Mouse (Mus musculus) heart, adult 2 months (tissue): Measurements from ENCODE around the gene Cdh18. TPM values are rescaled to one million over a fixed set of nuclear protein-coding genes. Genes with fewer than 3 reads are reported as not detected.

Source experiments
- DNase-seq, 2 experiments: peaks; one replicate each; pipeline ENCODE4 v3.0.0; 2021
- H3K27ac ChIP-seq: fragments of 200-600 bp; 2 replicates; pipeline ENCODE4 v1.8.1; 2022
- H3K27me3 ChIP-seq: fragments of 200-500 bp; 2 replicates; pipeline ENCODE4 v1.6.1; 2012; ENCODE audit warnings: mild to moderate bottlenecking, low read length, inconsistent platforms, mixed read lengths; ENCODE audit not compliant: control insufficient read depth, insufficient read depth
- H3K36me3 ChIP-seq: fragments of 200-500 bp; 2 replicates; pipeline ENCODE4 v1.6.1; 2012; ENCODE audit warnings: low read length, inconsistent platforms; ENCODE audit not compliant: control insufficient read depth, insufficient read depth
- H3K4me1 ChIP-seq: fragments of 200-500 bp; 2 replicates; pipeline ENCODE4 v1.6.1; 2011; ENCODE audit warnings: low read length; ENCODE audit not compliant: control insufficient read depth, insufficient read depth
- H3K4me3 ChIP-seq: fragments of 200-600 bp; 2 replicates; pipeline ENCODE4 v1.8.1; 2022
- H3K79me2 ChIP-seq: fragments of 200-500 bp; replicated peaks from 2 replicates; pipeline ENCODE4 v1.6.1; 2012; ENCODE audit warnings: mild to moderate bottlenecking, inconsistent platforms, low read length, moderate library complexity, mixed read lengths; ENCODE audit not compliant: control insufficient read depth, insufficient read depth
- H3K9ac ChIP-seq: fragments of 200-500 bp; 2 replicates; pipeline ENCODE4 v1.6.1; 2012; ENCODE audit warnings: low read depth, mild to moderate bottlenecking, control low read depth, inconsistent platforms, low read length, mixed read lengths
- CTCF ChIP-seq: fragments of 200-600 bp; IDR thresholded peaks from 2 replicates; pipeline ENCODE4 v1.8.1; 2022; ENCODE audit warnings: antibody characterized with exemption, mild to moderate bottlenecking, moderate library complexity
- EP300 ChIP-seq: fragments of 200-500 bp; IDR thresholded peaks from 2 replicates; pipeline ENCODE4 v1.6.1; 2011; ENCODE audit warnings: low read depth, low read length, control low read depth; ENCODE audit not compliant: insufficient read depth
- POLR2A ChIP-seq: fragments of 200-500 bp; IDR thresholded peaks from 2 replicates; pipeline ENCODE4 v1.6.1; 2011; ENCODE audit warnings: mild to moderate bottlenecking, low read depth, low read length, control low read depth; ENCODE audit not compliant: insufficient read depth
- WGBS: fragments of 180-500 bp; shearing (Covaris S2); methylation state at CpG from one replicate; pipeline ENCODE4 v1.1.7; 2018; 5-methylcytosine and 5-hydroxymethylcytosine counted together
- intact Hi-C: fragments of 180-260 bp; cut with DNase I; formaldehyde crosslinking; loops from one replicate; pipeline ENCODE4 v1.15.1; 2025
- polyA plus RNA-seq: library from polyadenylated mRNA; depleted of rRNA; stranded (reverse); fragments of >200 nt; gene quantifications from 2 replicates; pipeline ENCODE4 v1.2.3, GENCODE M21; 2012
- total RNA-seq, 2 experiments: library from RNA; stranded (reverse); gene quantifications; 2 replicates each; pipeline ENCODE4 v1.2.3; 2021

Gene Cdh18
- total and polyA plus RNA-seq, 3 experiments: 0.04 TPM; not detected in 2

DNA sequence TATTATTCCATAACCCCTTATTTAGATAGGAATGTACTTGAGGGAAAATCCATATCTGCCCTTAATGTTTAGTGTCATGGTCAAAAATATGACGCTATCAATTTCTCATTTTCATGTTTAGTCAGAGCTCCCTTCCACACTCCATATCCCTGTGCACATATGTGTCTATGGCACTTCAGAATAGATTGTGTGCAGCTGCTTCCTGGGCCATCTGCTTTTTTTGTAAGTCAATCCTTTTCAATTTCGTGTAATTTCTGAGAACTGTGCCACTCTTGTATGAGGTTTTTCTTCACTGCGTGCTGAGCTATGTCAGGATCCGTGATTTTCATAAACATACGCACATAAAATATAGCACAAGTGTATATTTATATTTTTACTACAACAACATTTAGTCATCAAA, 435.8 kb downstream of the Cdh18 start:
- intact Hi-C loops: no loop called here
- Histone ChIP-seq H3K36me3 (no peaks in the 10 kb centered on the region), H3K27me3 (no peaks in the 10 kb centered on the region), H3K79me2 (no peaks in the 10 kb centered on the region), H3K27ac (no peak overlapping the region), H3K4me3 (no peak overlapping the region), H3K9ac (no peak overlapping the region), H3K4me1 (no peaks in the 10 kb centered on the region)
- TF ChIP-seq CTCF: no peak
- TF ChIP-seq EP300: no peak
- no peak for TF ChIP-seq POLR2A
- no peak for DNase-seq
- 72% methylated on average over 5 of the region's 5 CpGs for WGBS

DNA sequence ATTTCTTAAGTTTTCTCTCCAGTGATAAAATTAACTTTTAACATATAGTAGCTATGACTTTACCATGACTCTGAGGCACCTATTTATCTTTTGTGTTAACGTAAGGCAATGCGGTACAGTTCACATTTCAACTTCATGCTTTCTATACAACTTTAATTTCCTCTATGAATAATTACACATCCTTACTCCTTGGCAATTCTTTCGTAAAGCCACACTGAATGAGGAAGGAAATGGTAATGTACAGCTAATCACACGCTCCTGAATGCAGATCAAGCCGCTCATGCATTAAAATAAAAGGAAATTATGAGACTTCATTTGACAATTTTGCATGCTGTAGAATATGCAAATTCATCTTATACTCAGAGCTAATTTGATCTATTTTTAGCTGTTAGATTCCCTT, 467.9 kb downstream of the Cdh18 start:
- no peaks in the 10 kb centered on the region for H3K27me3 ChIP-seq
- 84% methylated on average over 5 of the region's 5 CpGs for WGBS
- DNase-seq: no peak
- no peak overlapping the region for H3K9ac ChIP-seq
- H3K36me3 ChIP-seq: no peaks in the 10 kb centered on the region
- H3K4me1 ChIP-seq: no peaks in the 10 kb centered on the region
- TF ChIP-seq EP300: no peak
- TF ChIP-seq POLR2A: no peak
- TF ChIP-seq CTCF: no peak
- no peaks in the 10 kb centered on the region for H3K79me2 ChIP-seq
- no peak overlapping the region for H3K27ac ChIP-seq
- intact Hi-C loops: no loop called here
- no peak overlapping the region for H3K4me3 ChIP-seq

GRCm38 (mm10) chr15:23021151-23021550, 472.3 kb downstream of the Cdh18 start:
- intact Hi-C loops: no loop called here
- TF ChIP-seq POLR2A (no peak), CTCF (no peak), EP300 (no peak)
- H3K27ac ChIP-seq: no peak overlapping the region

DNA sequence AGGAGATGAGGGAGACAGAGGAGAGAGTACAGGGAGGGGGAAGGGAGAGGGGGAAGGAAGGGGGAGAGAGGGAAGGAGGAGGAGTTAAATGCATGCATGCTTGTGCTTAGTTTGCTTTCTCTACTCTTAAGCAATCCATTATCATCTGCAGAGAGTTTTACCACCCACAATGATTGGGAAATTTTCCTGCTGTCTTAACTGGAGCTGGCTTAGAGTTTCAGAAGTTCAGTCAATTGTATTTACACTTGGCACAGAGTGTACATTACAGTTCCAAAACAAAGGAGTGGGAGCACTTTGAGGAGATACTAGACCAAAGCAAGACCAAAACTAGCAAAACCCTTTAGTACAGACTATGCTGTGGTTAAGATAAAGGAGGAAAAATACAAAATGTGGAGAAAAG, 473.8 kb downstream of the Cdh18 start:
- Histone ChIP-seq H3K27me3 (no peaks in the 10 kb centered on the region), H3K9ac (no peak overlapping the region), H3K27ac (no peak overlapping the region), H3K4me1 (no peaks in the 10 kb centered on the region), H3K36me3 (no peaks in the 10 kb centered on the region), H3K79me2 (no peaks in the 10 kb centered on the region), H3K4me3 (no peak overlapping the region)
- no peak for DNase-seq
- intact Hi-C loops: no loop called here
- TF ChIP-seq EP300 (no peak), CTCF (no peak), POLR2A (no peak)

More at GRCm38 (mm10) chr15:23021151-23021550, 472.3 kb downstream of the Cdh18 start:
- Histone ChIP-seq H3K27me3 (no peaks in the 10 kb centered on the region), H3K4me1 (no peaks in the 10 kb centered on the region), H3K9ac (no peak overlapping the region), H3K79me2 (no peaks in the 10 kb centered on the region), H3K36me3 (no peaks in the 10 kb centered on the region), H3K4me3 (no peak overlapping the region)
- WGBS: 35% methylated on average over 2 of the region's 2 CpGs
- no peak for DNase-seq

DNA sequence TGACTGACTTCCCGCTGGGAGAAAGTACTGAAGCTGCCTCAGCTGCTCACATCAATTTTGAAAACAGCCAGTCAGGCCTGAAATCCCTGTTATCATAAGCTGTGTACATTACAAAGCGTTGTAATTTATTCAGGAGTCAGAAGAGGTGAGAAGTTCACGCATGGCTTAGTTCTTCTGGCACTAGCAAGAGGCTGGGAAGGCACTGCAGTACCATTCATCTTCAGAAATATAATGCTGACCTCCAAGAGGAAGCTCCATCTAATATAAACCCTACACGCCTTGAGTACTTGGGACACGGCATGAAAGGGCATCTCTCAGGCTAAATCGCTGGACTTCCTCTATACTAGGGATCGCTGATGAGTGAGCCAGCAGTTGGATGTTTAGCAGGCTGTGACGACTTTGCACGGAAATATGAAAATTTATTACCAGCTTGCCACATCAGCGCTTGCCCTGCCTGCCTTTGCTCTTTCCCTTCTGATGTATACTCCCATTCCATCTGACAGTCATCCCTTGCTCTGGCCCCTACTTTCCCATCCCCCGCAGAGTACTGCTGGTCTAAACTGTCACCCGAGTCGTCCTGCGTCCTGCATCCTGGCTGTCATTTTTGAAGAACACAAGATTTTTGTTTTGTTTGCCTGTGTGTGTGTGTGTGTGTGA, 486.9 kb downstream of the Cdh18 start:
- H3K9ac ChIP-seq: no peak overlapping the region
- no peak overlapping the region for H3K4me3 ChIP-seq
- 9% methylated on average over 14 of the region's 14 CpGs for WGBS
- H3K27me3 ChIP-seq: no peaks in the 10 kb centered on the region
- intact Hi-C loops: no loop called here
- DNase-seq: no peak
- no peak for TF ChIP-seq CTCF
- TF ChIP-seq POLR2A: no peak
- TF ChIP-seq EP300: no peak
- no peak overlapping the region for H3K27ac ChIP-seq
- no peaks in the 10 kb centered on the region for H3K36me3 ChIP-seq
- no peaks in the 10 kb centered on the region for H3K79me2 ChIP-seq
- no peaks in the 10 kb centered on the region for H3K4me1 ChIP-seq

DNA sequence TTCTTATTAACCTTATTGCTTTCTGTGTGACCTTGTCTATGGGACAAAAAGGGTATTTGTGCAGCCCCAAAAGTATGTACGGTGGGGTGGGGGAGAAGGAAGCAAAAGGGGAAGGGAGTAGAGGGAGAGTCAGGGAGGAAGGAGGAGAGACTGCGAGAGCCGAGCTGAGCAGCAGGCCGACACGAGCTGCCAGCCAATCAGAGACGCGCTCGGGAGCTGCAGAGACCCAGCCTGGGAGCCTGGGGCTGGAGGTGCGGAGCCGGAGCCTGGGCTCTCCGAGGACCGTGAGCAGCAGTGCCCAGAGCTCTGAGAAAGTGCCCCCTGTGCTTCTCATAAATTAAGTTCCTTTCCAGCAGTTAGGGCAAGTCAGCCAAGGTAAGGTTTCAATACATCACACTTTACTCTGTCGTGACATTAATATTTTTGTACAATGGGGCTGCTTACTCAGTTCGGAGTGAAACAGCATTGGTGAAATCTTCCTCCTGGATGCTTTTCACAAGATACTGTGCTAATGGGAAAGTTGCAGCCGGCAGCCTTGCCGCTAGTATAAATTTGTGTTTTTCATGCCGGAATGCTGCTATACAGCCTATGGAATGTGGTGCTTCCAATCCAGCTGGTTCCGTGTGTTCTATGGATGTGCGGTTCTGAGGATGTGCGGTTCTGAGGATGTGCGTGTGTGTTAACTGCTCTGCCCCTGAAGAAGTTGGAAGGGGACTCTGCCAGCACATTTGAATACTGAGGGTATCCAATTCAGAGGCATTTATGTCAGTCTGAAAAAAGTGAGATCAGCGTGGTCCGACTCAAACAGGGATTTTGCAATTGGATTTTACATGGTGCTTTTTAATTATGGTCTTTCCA, 487.6 kb downstream of the Cdh18 start:
- no peak overlapping the region for H3K4me3 ChIP-seq
- DNase-seq: peak; percentile 27
- 10% methylated on average over 23 of the region's 23 CpGs for WGBS
- H3K27ac ChIP-seq: no peak overlapping the region
- no peak for TF ChIP-seq CTCF
- no peak for TF ChIP-seq EP300
- no peak for TF ChIP-seq POLR2A
- intact Hi-C loops: no loop called here
- no peaks in the 10 kb centered on the region for H3K27me3 ChIP-seq
- no peak overlapping the region for H3K9ac ChIP-seq
- H3K36me3 ChIP-seq: no peaks in the 10 kb centered on the region
- H3K4me1 ChIP-seq: no peaks in the 10 kb centered on the region
- H3K79me2 ChIP-seq: no peaks in the 10 kb centered on the region
